12 mouse cellular contexts compared by ENCODE assay signal in the genomic region with DNA sequence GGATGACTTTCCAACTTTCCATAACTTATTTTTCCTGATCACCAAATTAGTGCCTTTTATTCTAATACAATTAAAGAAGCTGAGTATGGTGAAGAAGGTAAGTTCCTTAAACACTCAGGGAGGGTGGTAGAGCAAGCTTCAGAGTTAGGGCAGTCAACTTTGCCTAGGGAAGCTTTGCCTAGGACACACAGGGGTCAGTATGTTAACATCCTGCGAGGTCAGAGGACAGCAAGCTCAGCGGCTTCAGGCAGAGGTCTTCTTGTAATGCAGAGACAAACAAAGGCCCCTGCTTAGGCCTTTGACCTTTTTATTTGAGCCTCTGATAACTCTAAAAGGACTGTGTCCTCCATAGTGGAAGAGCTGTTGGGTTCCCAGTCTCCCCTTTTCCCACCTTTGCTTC. TPM values are rescaled to one million over a fixed set of nuclear protein-coding genes. Genes with fewer than 3 reads are reported as not detected.
"Had no signal": no experiment of that assay in that cellular context is flagged by ENCODE, and none has a peak within 500 bp of the region (broad histone marks: within the 10 kb centered on the region; RNA-seq: fewer than 3 reads in every experiment).

No protein-coding gene starts in this region.

- ATAC-seq: hindbrain, embryonic 16.5 days; inflammation-experienced regulatory T-cells, adult 6 months had no signal

- H3K4me3 ChIP-seq: limb, embryonic 13.5 days; myocyte; neural tube, embryonic 15.5 days; stomach, embryonic 15.5 days had no signal

- H3K9me3 ChIP-seq: limb, embryonic 13.5 days; neural tube, embryonic 15.5 days; stomach, embryonic 15.5 days had no signal

- H3K27ac ChIP-seq: limb, embryonic 13.5 days; neural tube, embryonic 15.5 days; stomach, embryonic 15.5 days had no signal

- DNase-seq: layer of hippocampus, adult 9-11 months; left cerebral cortex, postnatal 4 days; lung, adult 18-20 months; midbrain, embryonic 14.5 days; thymus, postnatal 4 days had no signal

- H3K9ac ChIP-seq: limb, embryonic 13.5 days; neural tube, embryonic 15.5 days; stomach, embryonic 15.5 days had no signal

- H3K4me2 ChIP-seq: limb, embryonic 13.5 days; neural tube, embryonic 15.5 days; stomach, embryonic 15.5 days had no signal

- H3K27me3 ChIP-seq: limb, embryonic 13.5 days; neural tube, embryonic 15.5 days; stomach, embryonic 15.5 days had no signal

- H3K4me1 ChIP-seq: stomach, embryonic 15.5 days had no signal

- H3K36me3 ChIP-seq: stomach, embryonic 15.5 days had no signal

RNA-seq across cellular contexts. Expression of gene Esyt3, which starts 32.4 kb away (rescaled TPM):
- total RNA-seq: megakaryocyte-erythroid progenitor cell, adult 5-6 weeks had no signal

RNA-seq across cellular contexts. Expression of gene Mras, which starts 46.5 kb away (rescaled TPM):
- total RNA-seq: megakaryocyte-erythroid progenitor cell, adult 5-6 weeks had no signal
